Mouse (Mus musculus) fibroblast of lung, adult 2 months (primary cell): ENCODE data around the gene Esyt2.
A peak's percentile ranks its signal among the peaks of the same experiment; 100 is the strongest.
"Not testable (repeated sequence)": the region's sequence is repeated elsewhere in the genome, so short reads cannot be mapped to it uniquely, and the experiment has no call there.

Experiments
- DNase-seq: peaks from one replicate; pipeline ENCODE4 v3.0.0-alpha.2; 2011; ENCODE audit warnings: low read depth

The Esyt2 gene

DNA sequence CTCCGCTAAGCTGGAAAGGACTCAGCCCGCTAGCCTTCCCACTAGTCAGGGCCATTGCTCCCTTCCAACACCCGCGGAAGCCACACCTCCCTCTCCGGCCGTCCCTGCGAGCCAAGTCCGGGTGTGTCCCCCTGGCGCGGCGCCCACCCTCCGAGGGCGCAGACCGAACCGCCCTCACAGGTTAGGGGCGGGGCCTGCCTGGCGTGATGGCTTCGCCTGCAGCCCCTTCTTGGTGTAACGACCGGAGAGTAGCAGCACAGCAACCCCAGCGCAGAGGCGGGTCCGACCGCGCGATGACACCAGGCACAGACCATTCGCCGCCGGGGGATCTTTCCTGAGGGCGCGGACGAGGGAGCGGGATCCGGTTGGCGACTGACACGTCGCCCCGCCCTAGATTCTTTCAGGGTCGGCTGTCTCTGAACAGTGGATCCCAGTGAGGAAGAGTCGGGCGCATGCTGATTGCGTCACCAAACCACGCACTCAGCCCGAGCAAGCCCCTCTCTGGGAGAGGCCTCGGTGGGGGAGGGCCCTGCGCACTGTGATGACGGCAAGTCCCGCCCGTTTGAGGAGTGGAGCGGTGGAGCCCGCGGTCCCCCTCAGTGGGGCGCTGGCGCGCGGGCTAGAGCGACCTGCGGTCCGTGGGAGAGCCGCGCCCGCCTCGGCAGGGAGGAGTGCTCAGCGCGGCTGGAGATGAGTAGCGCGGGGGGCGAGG lies at the start of gene Esyt2:
TSS of gene Esyt2 (plus strand) at position 544 of the 712 bp plus-strand sequence.
- DNase-seq: peak; percentile 98

GRCm38 (mm10) chr12:116231612-116232011 lies 49.4 kb upstream of the Esyt2 start:
- peak; percentile 62 for DNase-seq

- DNase-seq: no peak
These were observed 48.9 kb upstream of the Esyt2 start for GRCm38 (mm10) chr12:116232061-116232460.

GRCm38 (mm10) chr12:116235356-116235755 lies 45.6 kb upstream of the Esyt2 start:
- DNase-seq: no peak

GRCm38 (mm10) chr12:116236658-116237057 lies 44.3 kb upstream of the Esyt2 start:
- DNase-seq: no peak

- DNase-seq: no peak
These were observed 42.6 kb upstream of the Esyt2 start for GRCm38 (mm10) chr12:116238370-116238769.

DNA sequence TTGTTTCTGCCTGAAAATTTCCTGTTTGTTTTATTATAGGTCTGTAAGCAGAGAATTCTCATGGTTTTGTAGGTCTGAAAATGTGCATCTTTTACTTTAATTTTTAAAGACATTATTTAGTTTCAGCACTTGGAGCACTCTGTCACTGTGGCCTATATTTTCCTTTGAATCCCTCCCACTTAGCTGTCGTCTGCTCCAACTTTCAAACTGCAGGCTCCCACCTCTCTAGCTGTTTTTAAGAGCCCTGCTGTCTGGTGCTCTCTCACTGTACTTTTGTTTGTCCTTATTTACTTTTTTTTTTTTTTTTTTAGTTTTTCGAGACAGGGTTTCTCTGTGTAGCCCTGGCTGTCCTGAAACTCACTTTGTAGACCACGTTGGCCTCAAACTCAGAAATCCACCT lies 42.2 kb upstream of the Esyt2 start:
- DNase-seq: no peak

GRCm38 (mm10) chr12:116244601-116245000 lies 36.4 kb upstream of the Esyt2 start:
- peak; percentile 19 for DNase-seq

GRCm38 (mm10) chr12:116254652-116255051 lies 26.3 kb upstream of the Esyt2 start:
- no peak for DNase-seq

GRCm38 (mm10) chr12:116255636-116256035 lies 25.4 kb upstream of the Esyt2 start:
- no peak for DNase-seq

DNA sequence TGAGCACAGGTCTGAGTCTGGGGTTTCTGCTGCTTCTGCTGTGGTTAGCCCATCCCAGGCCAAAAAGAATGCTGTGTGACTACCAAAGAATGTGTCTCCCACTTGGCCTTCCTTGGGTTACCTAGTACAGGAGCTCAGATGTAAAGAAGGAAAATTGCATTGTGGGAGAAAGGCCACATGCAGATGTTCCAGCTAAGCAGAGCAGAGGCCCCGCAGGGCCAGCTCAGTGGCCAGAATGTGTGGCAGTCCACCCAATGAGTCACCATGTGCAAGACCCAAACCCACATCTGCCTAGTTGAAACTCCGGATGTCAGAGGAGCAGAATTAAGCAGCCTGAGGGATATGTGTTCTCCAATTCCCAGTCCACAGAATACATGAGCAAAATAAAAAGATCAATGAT lies 22.7 kb upstream of the Esyt2 start:
- DNase-seq: no peak

- DNase-seq: no peak
These were observed 18.2 kb upstream of the Esyt2 start, which contains the start of gene Wdr60 for GRCm38 (mm10) chr12:116262555-116263341. Wdr60 (minus strand) TSS chr12:116263022.

DNA sequence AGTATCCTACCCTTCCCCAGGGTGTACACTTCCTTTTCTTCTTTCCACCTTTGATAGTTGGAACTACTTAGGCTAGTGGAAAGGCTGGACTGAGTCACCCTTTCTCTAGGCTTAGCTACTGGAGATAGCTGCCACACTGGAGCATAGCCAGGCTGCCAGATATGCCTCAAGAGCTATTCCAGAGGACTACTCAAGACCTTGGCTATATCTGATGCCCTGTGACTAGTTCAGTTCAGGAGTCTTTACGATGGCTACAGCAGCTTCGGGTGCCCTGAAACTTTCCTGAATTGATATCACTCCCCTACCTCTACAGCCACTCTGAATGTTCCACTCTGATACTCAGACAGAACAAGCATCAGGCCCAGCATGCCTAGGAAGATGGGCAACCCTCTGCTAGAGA lies 16.2 kb upstream of the Esyt2 start:
- no peak for DNase-seq

GRCm38 (mm10) chr12:116265275-116265674 lies 15.7 kb upstream of the Esyt2 start:
- DNase-seq: no peak

DNA sequence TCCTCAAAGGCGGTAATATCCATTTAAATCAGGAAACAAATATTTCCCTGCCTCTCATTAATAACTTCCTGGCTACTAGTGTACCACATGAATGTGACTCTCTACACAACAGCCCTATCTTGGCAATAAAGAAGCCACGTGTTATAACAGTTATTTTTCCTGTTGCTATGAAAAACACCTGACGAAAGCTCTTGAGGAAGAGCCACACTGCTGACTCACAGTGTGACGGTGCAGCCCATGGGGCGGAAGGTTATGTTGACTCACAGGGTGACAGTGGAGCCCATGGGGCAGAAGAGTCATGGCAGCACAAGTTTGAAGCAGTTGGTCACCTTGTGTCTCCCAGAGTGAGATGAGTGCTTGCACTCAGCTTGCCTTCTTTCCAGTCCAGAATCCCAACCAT lies 11.5 kb upstream of the Esyt2 start:
- no peak for DNase-seq

- DNase-seq: no peak
These were observed 10.5 kb upstream of the Esyt2 start for GRCm38 (mm10) chr12:116270538-116270937.

DNA sequence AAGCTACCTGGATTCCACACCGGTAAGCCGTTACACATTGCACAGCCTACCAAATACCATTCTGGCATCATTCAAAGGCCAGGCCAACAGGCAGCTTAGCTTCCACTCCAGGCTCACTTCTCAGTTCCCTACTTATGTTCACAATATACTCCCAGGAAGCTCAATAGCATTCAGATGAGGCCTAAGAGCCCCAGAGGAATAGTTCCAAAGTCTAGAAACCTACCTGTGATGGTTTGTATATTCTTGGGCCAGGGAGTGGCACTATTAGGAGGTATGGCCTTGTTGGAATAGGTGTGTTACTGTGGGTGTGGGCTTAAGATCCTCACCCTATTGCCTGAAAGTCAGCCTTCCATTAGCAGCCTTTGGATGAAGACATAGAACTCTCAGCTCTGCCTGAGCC lies 9.9 kb upstream of the Esyt2 start:
- no peak for DNase-seq

- DNase-seq: no peak
These were observed 7.3 kb upstream of the Esyt2 start for GRCm38 (mm10) chr12:116273733-116274132.

DNA sequence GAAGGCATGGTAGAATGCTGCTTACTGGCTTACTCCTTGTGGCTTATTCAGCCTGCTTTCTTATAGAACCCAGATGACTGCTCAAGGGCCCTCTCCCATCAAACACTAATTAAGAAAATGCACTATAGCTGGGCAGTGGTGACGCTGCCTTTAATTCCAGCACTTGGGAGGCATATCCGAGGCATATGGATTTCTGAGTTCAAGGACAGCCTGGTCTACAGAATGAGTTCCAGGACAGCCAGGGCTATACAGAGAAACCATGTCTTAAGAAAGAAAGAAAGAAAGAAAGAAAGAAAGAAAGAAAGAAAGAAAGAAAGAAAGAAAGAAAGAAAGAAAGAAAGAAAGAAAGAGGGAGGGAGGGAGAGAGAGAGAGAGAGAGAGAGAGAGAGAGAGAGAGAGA lies 5.9 kb upstream of the Esyt2 start, which contains the start of gene Gm11027:
TSS of gene Gm11027 (plus strand) at position 301 of the 400 bp plus-strand sequence.
- DNase-seq: not testable (repeated sequence)

DNA sequence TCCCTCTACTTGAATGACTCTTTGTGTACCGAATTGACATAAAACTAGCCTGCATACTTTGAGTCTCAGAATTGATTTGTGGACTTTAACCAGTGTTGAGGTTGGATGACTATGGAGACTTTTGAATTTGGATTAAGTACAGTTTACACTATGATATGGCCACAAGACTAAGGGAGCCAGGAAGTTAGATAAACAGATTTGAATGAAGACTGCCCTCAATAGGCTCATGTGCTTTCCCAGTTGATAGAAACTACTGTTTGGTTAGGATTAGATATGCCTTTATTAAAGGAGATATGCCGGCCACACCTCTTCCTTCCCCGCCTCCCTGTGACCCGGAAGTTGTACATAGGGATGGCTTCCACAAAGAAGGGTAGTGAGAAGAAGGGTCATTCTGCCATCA lies 5.4 kb upstream of the Esyt2 start:
- DNase-seq: no peak

DNA sequence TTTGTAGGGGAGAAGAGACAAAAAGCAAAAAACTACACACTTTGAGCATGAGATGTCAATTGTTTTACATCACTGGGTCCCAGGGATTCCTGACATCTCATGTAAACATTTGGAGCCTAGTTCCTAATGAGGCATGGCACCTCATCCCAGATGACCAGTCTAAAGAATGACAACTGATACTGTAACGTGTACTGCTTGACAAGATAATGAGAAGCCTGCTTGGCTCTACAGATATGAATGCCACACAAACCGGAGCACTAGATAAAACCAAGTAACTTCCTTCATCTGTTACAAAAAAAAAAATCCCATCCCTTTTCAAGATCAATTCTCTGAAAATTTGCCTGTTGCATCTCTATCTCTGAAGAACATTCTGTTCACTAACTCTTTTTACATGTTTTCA lies 4.0 kb upstream of the Esyt2 start:
- no peak for DNase-seq

DNA sequence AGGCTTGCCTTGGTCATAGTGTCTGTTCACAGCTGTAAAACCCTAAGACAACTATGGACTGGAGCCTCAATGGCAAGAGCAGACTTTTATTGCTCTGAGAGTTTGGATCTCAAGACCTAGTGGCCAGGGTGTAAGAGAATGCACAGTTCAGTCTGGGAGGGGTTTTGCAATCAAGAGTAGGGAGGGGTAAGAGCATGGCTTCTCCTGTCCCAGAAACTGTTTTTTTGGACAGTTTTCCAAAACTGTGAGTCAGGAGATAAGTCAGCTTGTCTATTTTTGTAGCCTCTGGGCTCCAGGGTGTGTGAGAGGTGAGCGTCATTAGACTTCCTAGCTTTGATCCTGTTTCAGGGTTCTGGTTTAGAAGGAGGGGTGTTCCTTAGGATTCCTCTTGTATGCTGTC lies 2.5 kb upstream of the Esyt2 start:
- no peak for DNase-seq

DNA sequence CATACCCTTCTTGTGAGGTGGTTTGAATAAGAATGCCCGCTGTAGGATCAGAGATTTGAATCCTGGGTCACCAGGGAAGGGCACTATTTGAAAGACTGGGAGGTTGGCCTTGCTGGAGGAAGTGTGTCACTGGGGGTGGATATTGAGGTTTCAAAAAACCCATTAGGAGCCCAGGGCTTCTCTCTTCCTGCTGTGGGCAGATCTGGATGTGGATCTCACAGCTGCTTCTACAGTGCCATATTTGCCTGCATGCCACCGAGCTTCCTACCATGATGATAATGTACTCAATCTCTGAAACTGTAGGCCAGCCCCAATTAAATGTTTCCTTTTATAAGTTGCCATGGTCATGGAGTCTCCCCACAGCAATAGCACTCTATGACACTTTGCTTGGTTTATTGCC lies 1.8 kb upstream of the Esyt2 start:
- no peak for DNase-seq
